Mouse (Mus musculus): ENCODE data around the gene Prcp. TPM values are rescaled to one million over a fixed set of nuclear protein-coding genes. Genes with fewer than 3 reads are reported as not detected.
"Not testable (repeated sequence)": the region's sequence is repeated elsewhere in the genome, so short reads cannot be mapped to it uniquely, and the experiment has no call there.

Gene Prcp
- total and polyA plus RNA-seq, 2 experiments from 2014 or later, result 12.8 to 20.1 TPM

GRCm38 (mm10) chr7:92890618-92891230 lies 16.5 kb downstream of the Prcp start:
- H3K4me1 ChIP-seq (ENCODE audit: insufficient read depth, low read length), result no peaks in the 10 kb centered on the region
- no peak overlapping the region for H3K4me2 ChIP-seq (ENCODE audit: low read depth, low read length, poor library complexity, severe bottlenecking)
- no peak overlapping the region for H3K27ac ChIP-seq (ENCODE audit: low read depth, low read length)
- no peaks in the 10 kb centered on the region for H3K27me3 ChIP-seq (ENCODE audit: insufficient read depth, low read length)
- WGBS, result 70% methylated on average over 4 of the region's 4 CpGs
- DNase-seq (ENCODE audit: low spot score), result no peak
- ATAC-seq (ENCODE audit: low FRiP score), result no peak
- H3K36me3 ChIP-seq (ENCODE audit: insufficient read depth, low read length), result no peaks in the 10 kb centered on the region; the same call in 1 of the 2 replicates
- H3K4me3 ChIP-seq (ENCODE audit: low read depth, low read length), result no peak overlapping the region
- TF ChIP-seq CTCF (IDR thresholded peaks at IDR 0.05), result no peak
- no peaks in the 10 kb centered on the region for H3K9me3 ChIP-seq (ENCODE audit: low read length)
- no peak overlapping the region for H3K9ac ChIP-seq (replicated peaks; ENCODE audit: low read length, poor library complexity, severe bottlenecking)

- Histone ChIP-seq H3K4me3 (ENCODE audit: low read depth, low read length) (no peak overlapping the region), H3K9me3 (ENCODE audit: low read length) (no peaks in the 10 kb centered on the region), H3K27me3 (ENCODE audit: insufficient read depth, low read length) (no peaks in the 10 kb centered on the region), H3K4me2 (ENCODE audit: low read depth, low read length, poor library complexity, severe bottlenecking) (no peak overlapping the region), H3K27ac (ENCODE audit: low read depth, low read length) (no peak overlapping the region), H3K4me1 (ENCODE audit: insufficient read depth, low read length) (no peaks in the 10 kb centered on the region), H3K36me3 (ENCODE audit: insufficient read depth, low read length) (no peaks in the 10 kb centered on the region), H3K9ac (replicated peaks; ENCODE audit: low read length, poor library complexity, severe bottlenecking) (no peak overlapping the region)
- ATAC-seq (ENCODE audit: low FRiP score) (no peak), DNase-seq (ENCODE audit: low spot score) (no peak)
- 52% methylated on average over 3 of the region's 3 CpGs for WGBS
- TF ChIP-seq CTCF (IDR thresholded peaks at IDR 0.05), result peak; percentile 53
Observed at GRCm38 (mm10) chr7:92893478-92893877, 19.2 kb downstream of the Prcp start.

- Histone ChIP-seq H3K9ac (replicated peaks; ENCODE audit: low read length, poor library complexity, severe bottlenecking) (no peak overlapping the region), H3K4me2 (ENCODE audit: low read depth, low read length, poor library complexity, severe bottlenecking) (no peak overlapping the region), H3K27ac (ENCODE audit: low read depth, low read length) (no peak overlapping the region), H3K36me3 (ENCODE audit: insufficient read depth, low read length) (no peaks in the 10 kb centered on the region), H3K4me1 (ENCODE audit: insufficient read depth, low read length) (no peaks in the 10 kb centered on the region), H3K27me3 (ENCODE audit: insufficient read depth, low read length) (no peaks in the 10 kb centered on the region), H3K9me3 (ENCODE audit: low read length) (no peaks in the 10 kb centered on the region), H3K4me3 (ENCODE audit: low read depth, low read length) (no peak overlapping the region)
- TF ChIP-seq CTCF (IDR thresholded peaks at IDR 0.05), result no peak
- 81% methylated on average over 5 of the region's 5 CpGs for WGBS
- ATAC-seq (ENCODE audit: low FRiP score), result no peak
- DNase-seq (ENCODE audit: low spot score), result no peak
Observed at GRCm38 (mm10) chr7:92896036-92896435, 21.8 kb downstream of the Prcp start.

- no peak overlapping the region for H3K4me3 ChIP-seq (ENCODE audit: low read depth, low read length)
- H3K9me3 ChIP-seq (ENCODE audit: low read length), result no peaks in the 10 kb centered on the region
- no peak overlapping the region for H3K9ac ChIP-seq (replicated peaks; ENCODE audit: low read length, poor library complexity, severe bottlenecking)
- H3K27ac ChIP-seq (ENCODE audit: low read depth, low read length), result no peak overlapping the region
- H3K36me3 ChIP-seq (ENCODE audit: insufficient read depth, low read length), result no peaks in the 10 kb centered on the region
- ATAC-seq (ENCODE audit: low FRiP score), result no peak
- peak; percentile 63 for DNase-seq (ENCODE audit: low spot score)
- no peak overlapping the region for H3K4me2 ChIP-seq (ENCODE audit: low read depth, low read length, poor library complexity, severe bottlenecking)
- WGBS, result 52% methylated on average over 2 of the region's 2 CpGs
- no peaks in the 10 kb centered on the region for H3K4me1 ChIP-seq (ENCODE audit: insufficient read depth, low read length)
- peak; percentile 78 for TF ChIP-seq CTCF (IDR thresholded peaks at IDR 0.05)
- no peaks in the 10 kb centered on the region for H3K27me3 ChIP-seq (ENCODE audit: insufficient read depth, low read length)
Observed at GRCm38 (mm10) chr7:92897021-92897420, 22.8 kb downstream of the Prcp start.

- 55% methylated on average over 7 of the region's 7 CpGs for WGBS
- no peaks in the 10 kb centered on the region for H3K9me3 ChIP-seq (ENCODE audit: low read length)
- no peaks in the 10 kb centered on the region for H3K4me1 ChIP-seq (ENCODE audit: insufficient read depth, low read length)
- H3K36me3 ChIP-seq (ENCODE audit: insufficient read depth, low read length), result no peaks in the 10 kb centered on the region
- ATAC-seq (ENCODE audit: low FRiP score), result peak; percentile 62; the same call in 1 of the 2 replicates
- no peaks in the 10 kb centered on the region for H3K27me3 ChIP-seq (ENCODE audit: insufficient read depth, low read length)
- H3K4me3 ChIP-seq (ENCODE audit: low read depth, low read length), result no peak overlapping the region
- TF ChIP-seq CTCF (IDR thresholded peaks at IDR 0.05), result peak; percentile 80
- no peak overlapping the region for H3K27ac ChIP-seq (ENCODE audit: low read depth, low read length)
- no peak overlapping the region for H3K9ac ChIP-seq (replicated peaks; ENCODE audit: low read length, poor library complexity, severe bottlenecking)
- H3K4me2 ChIP-seq (ENCODE audit: low read depth, low read length, poor library complexity, severe bottlenecking), result no peak overlapping the region
- peak; percentile 58 for DNase-seq (ENCODE audit: low spot score)
Observed at GRCm38 (mm10) chr7:92903360-92904038, 29.2 kb downstream of the Prcp start.

GRCm38 (mm10) chr7:92904285-92904684 lies 30.0 kb downstream of the Prcp start:
- ATAC-seq (ENCODE audit: low FRiP score); H3K36me3 ChIP-seq (ENCODE audit: insufficient read depth, low read length); H3K4me1 ChIP-seq (ENCODE audit: insufficient read depth, low read length); DNase-seq (ENCODE audit: low spot score); H3K27ac ChIP-seq (ENCODE audit: low read depth, low read length); H3K9me3 ChIP-seq (ENCODE audit: low read length); H3K27me3 ChIP-seq (ENCODE audit: insufficient read depth, low read length); H3K9ac ChIP-seq (replicated peaks; ENCODE audit: low read length, poor library complexity, severe bottlenecking); H3K4me3 ChIP-seq (ENCODE audit: low read depth, low read length); H3K4me2 ChIP-seq (ENCODE audit: low read depth, low read length, poor library complexity, severe bottlenecking): not testable (repeated sequence)
- 73% methylated on average over 7 of the region's 7 CpGs for WGBS

Measured in midbrain, postnatal 0 days (tissue).